Mouse (Mus musculus) G1E (cell line): ENCODE measurements around the gene Olfr90.

Experiments
- CTCF ChIP-seq: IDR thresholded peaks from 2 replicates; pipeline ENCODE4 v1.5.1; 2012; ENCODE audit warnings: low read depth, low read length, inconsistent platforms, mixed read lengths
- POLR2AphosphoS5 ChIP-seq: IDR thresholded peaks from 2 replicates; pipeline ENCODE4 v1.6.1; 2012; ENCODE audit warnings: low read depth, low read length, inconsistent platforms; ENCODE audit not compliant: insufficient replicate concordance

DNA sequence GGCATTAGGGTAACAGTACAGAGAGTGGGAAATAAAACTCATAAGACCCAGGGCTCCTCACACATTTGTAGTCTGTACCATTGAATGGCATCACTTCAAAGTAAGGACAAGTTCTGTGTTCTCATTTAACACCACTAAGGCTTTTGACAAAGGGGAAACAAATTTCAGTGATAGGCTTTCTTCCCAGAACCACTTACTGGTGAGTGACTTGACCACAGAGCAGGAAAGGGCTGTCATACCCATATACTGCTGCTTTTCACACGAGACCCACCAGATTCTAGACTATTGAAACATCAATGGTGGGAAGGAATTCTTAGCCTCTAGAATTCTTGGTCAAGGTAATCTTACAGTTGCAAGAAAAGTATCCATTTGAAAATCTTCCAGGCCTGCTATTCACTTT, 3.9 kb upstream of the Olfr90 start:
- TF ChIP-seq CTCF (no peak), POLR2AphosphoS5 (no peak)
